Mouse (Mus musculus): ENCODE measurements around the gene Kank3. TPM values are rescaled to one million over a fixed set of nuclear protein-coding genes. Genes with fewer than 3 reads are reported as not detected.

Kank3 gene
- polyA plus RNA-seq (2011; ENCODE audit: insufficient read length, low read depth, missing spikeins): 5.6 and 6.1 TPM in 2 replicates

- TF ChIP-seq POLR2A (IDR thresholded peaks at IDR 0.05; ENCODE audit: low read depth, low read length): no peak
- TF ChIP-seq CTCF (IDR thresholded peaks at IDR 0.05; ENCODE audit: borderline replicate concordance, insufficient read depth, low read length): no peak
- Histone ChIP-seq H3K4me1 (ENCODE audit: control insufficient read depth, insufficient read depth, low read length) (peaks cover 12% of the 10 kb centered on the region), H3K4me3 (ENCODE audit: insufficient read depth, low read length) (peak within 1 kb of the TSS; percentile 42), H3K27ac (ENCODE audit: insufficient read depth, low read length) (no peak within 1 kb of the TSS)
Observed at GRCm38 (mm10) chr17:33810334-33811141, at the start of gene Kank3. Gene Kank3 (plus strand): TSS chr17:33810519.

GRCm38 (mm10) chr17:33766389-33766788 is 43.9 kb upstream of the Kank3 start:
- Histone ChIP-seq H3K27ac (ENCODE audit: insufficient read depth, low read length) (no peak overlapping the region), H3K4me3 (ENCODE audit: insufficient read depth, low read length) (no peak overlapping the region), H3K4me1 (ENCODE audit: control insufficient read depth, insufficient read depth, low read length) (no peaks in the 10 kb centered on the region)
- TF ChIP-seq CTCF (IDR thresholded peaks at IDR 0.05; ENCODE audit: borderline replicate concordance, insufficient read depth, low read length) (no peak), POLR2A (IDR thresholded peaks at IDR 0.05; ENCODE audit: low read depth, low read length) (no peak)

GRCm38 (mm10) chr17:33771617-33772016 is 38.7 kb upstream of the Kank3 start:
- Histone ChIP-seq H3K4me1 (ENCODE audit: control insufficient read depth, insufficient read depth, low read length) (no peaks in the 10 kb centered on the region), H3K4me3 (ENCODE audit: insufficient read depth, low read length) (no peak overlapping the region), H3K27ac (ENCODE audit: insufficient read depth, low read length) (no peak overlapping the region)
- TF ChIP-seq POLR2A (IDR thresholded peaks at IDR 0.05; ENCODE audit: low read depth, low read length) (no peak), CTCF (IDR thresholded peaks at IDR 0.05; ENCODE audit: borderline replicate concordance, insufficient read depth, low read length) (no peak)

GRCm38 (mm10) chr17:33773426-33773825 is 36.9 kb upstream of the Kank3 start:
- Histone ChIP-seq H3K4me1 (ENCODE audit: control insufficient read depth, insufficient read depth, low read length) (peaks cover under 1% of the 10 kb centered on the region; the same call in 1 of the 2 replicates), H3K4me3 (ENCODE audit: insufficient read depth, low read length) (no peak overlapping the region), H3K27ac (ENCODE audit: insufficient read depth, low read length) (no peak overlapping the region)
- no peak for TF ChIP-seq CTCF (IDR thresholded peaks at IDR 0.05; ENCODE audit: borderline replicate concordance, insufficient read depth, low read length)

- Histone ChIP-seq H3K4me1 (ENCODE audit: control insufficient read depth, insufficient read depth, low read length) (peaks cover 6% of the 10 kb centered on the region), H3K4me3 (ENCODE audit: insufficient read depth, low read length) (no peak overlapping the region)
- no peak for TF ChIP-seq CTCF (IDR thresholded peaks at IDR 0.05; ENCODE audit: borderline replicate concordance, insufficient read depth, low read length)
- no peak for TF ChIP-seq POLR2A (IDR thresholded peaks at IDR 0.05; ENCODE audit: low read depth, low read length)
Observed at GRCm38 (mm10) chr17:33773871-33774572, 36.3 kb upstream of the Kank3 start.

GRCm38 (mm10) chr17:33774573-33775155 is 35.7 kb upstream of the Kank3 start:
- H3K27ac ChIP-seq (ENCODE audit: insufficient read depth, low read length): no peak overlapping the region
- peaks cover 8% of the 10 kb centered on the region for H3K4me1 ChIP-seq (ENCODE audit: control insufficient read depth, insufficient read depth, low read length)
- no peak overlapping the region for H3K4me3 ChIP-seq (ENCODE audit: insufficient read depth, low read length)
- no peak for TF ChIP-seq CTCF (IDR thresholded peaks at IDR 0.05; ENCODE audit: borderline replicate concordance, insufficient read depth, low read length)
- no peak for TF ChIP-seq POLR2A (IDR thresholded peaks at IDR 0.05; ENCODE audit: low read depth, low read length)

More at GRCm38 (mm10) chr17:33773871-33774572, 36.3 kb upstream of the Kank3 start:
- H3K27ac ChIP-seq (ENCODE audit: insufficient read depth, low read length): no peak overlapping the region

- no peak for TF ChIP-seq CTCF (IDR thresholded peaks at IDR 0.05; ENCODE audit: borderline replicate concordance, insufficient read depth, low read length)
- TF ChIP-seq POLR2A (IDR thresholded peaks at IDR 0.05; ENCODE audit: low read depth, low read length): no peak
Observed at GRCm38 (mm10) chr17:33775287-33775686, 35.0 kb upstream of the Kank3 start.

GRCm38 (mm10) chr17:33779271-33779966 is 30.9 kb upstream of the Kank3 start:
- peaks cover 39% of the 10 kb centered on the region for H3K4me1 ChIP-seq (ENCODE audit: control insufficient read depth, insufficient read depth, low read length)
- TF ChIP-seq POLR2A (IDR thresholded peaks at IDR 0.05; ENCODE audit: low read depth, low read length) (no peak), CTCF (IDR thresholded peaks at IDR 0.05; ENCODE audit: borderline replicate concordance, insufficient read depth, low read length) (no peak)
- H3K4me3 ChIP-seq (ENCODE audit: insufficient read depth, low read length): no peak overlapping the region
- peak overlapping the region; percentile 64 for H3K27ac ChIP-seq (ENCODE audit: insufficient read depth, low read length)

More at GRCm38 (mm10) chr17:33775287-33775686, 35.0 kb upstream of the Kank3 start:
- Histone ChIP-seq H3K4me3 (ENCODE audit: insufficient read depth, low read length) (no peak overlapping the region), H3K4me1 (ENCODE audit: control insufficient read depth, insufficient read depth, low read length) (peaks cover 12% of the 10 kb centered on the region), H3K27ac (ENCODE audit: insufficient read depth, low read length) (no peak overlapping the region)

GRCm38 (mm10) chr17:33779967-33780295 is 30.4 kb upstream of the Kank3 start:
- H3K4me3 ChIP-seq (ENCODE audit: insufficient read depth, low read length): 0 out of 2 replicates have a peak overlapping the region, but pooled peaks have one; percentile 1
- TF ChIP-seq CTCF (IDR thresholded peaks at IDR 0.05; ENCODE audit: borderline replicate concordance, insufficient read depth, low read length) (no peak), POLR2A (IDR thresholded peaks at IDR 0.05; ENCODE audit: low read depth, low read length) (no peak)
- H3K4me1 ChIP-seq (ENCODE audit: control insufficient read depth, insufficient read depth, low read length): peaks cover 41% of the 10 kb centered on the region
- peak overlapping the region; percentile 62 for H3K27ac ChIP-seq (ENCODE audit: insufficient read depth, low read length)

All from embryonic fibroblast, embryonic 13.5 days (primary cell).